Mouse (Mus musculus) spleen, postnatal 14 days (tissue): ENCODE results near the gene Rpap2.
A peak's percentile ranks its signal among the peaks of the same experiment; 100 is the strongest.

ENCODE experiments used
- DNase-seq, 2 experiments: peaks; one replicate each; pipeline ENCODE4 v3.0.0; 2021 to 2022; ENCODE audit warnings: low spot score in 2 of 2

Gene Rpap2

GRCm38 (mm10) chr5:107687161-107687560 lies 90.0 kb downstream of the Rpap2 start:
- DNase-seq, result no peak

GRCm38 (mm10) chr5:107687592-107688498 lies 90.7 kb downstream of the Rpap2 start:
- peak; percentile 59 to 69 for DNase-seq

- DNase-seq, result no peak
Measured at GRCm38 (mm10) chr5:107688499-107688866, 91.3 kb downstream of the Rpap2 start.

- DNase-seq, result no peak
Measured at GRCm38 (mm10) chr5:107695019-107695418, 97.8 kb downstream of the Rpap2 start.

- no peak for DNase-seq
Measured at GRCm38 (mm10) chr5:107698888-107699287, 101.7 kb downstream of the Rpap2 start.

GRCm38 (mm10) chr5:107700873-107701272 lies 103.7 kb downstream of the Rpap2 start:
- no peak for DNase-seq

GRCm38 (mm10) chr5:107701658-107702057 lies 104.5 kb downstream of the Rpap2 start:
- DNase-seq, result no peak

GRCm38 (mm10) chr5:107703207-107703763 lies 106.1 kb downstream of the Rpap2 start:
- no peak for DNase-seq

- no peak for DNase-seq
Measured at GRCm38 (mm10) chr5:107705756-107706155, 108.6 kb downstream of the Rpap2 start.

GRCm38 (mm10) chr5:107706262-107706661 lies 109.1 kb downstream of the Rpap2 start:
- DNase-seq, result no peak

- DNase-seq, result no peak
Measured at GRCm38 (mm10) chr5:107708124-107708797, 111.1 kb downstream of the Rpap2 start.
